Mouse (Mus musculus) CH12.LX (cell line): ENCODE measurements around the gene Trcg1. TPM values are rescaled to one million over a fixed set of nuclear protein-coding genes. Genes with fewer than 3 reads are reported as not detected.

ENCODE experiments used
- DNase-seq: peaks from one replicate; pipeline ENCODE4 v3.0.0-alpha.2; 2013; ENCODE audit errors: extremely low read depth
- H3K27ac ChIP-seq: 2 replicates; pipeline ENCODE4 v1.5.1; 2012; ENCODE audit warnings: low read depth, mild to moderate bottlenecking, control low read depth, moderate library complexity; ENCODE audit not compliant: insufficient read depth
- H3K27me3 ChIP-seq: replicated peaks from 2 replicates; pipeline ENCODE3; 2012; ENCODE audit warnings: inconsistent platforms
- H3K36me3 ChIP-seq, 2 experiments: replicated peaks in 1 of 2; 2 replicates each; pipeline versions ENCODE3 to v1.6.1; 2012; ENCODE audit warnings: inconsistent platforms in 1 of 2, low read length in 1 of 2, mild to moderate bottlenecking in 1 of 2, mixed read lengths in 1 of 2, moderate library complexity in 1 of 2; ENCODE audit not compliant: control insufficient read depth in 1 of 2, insufficient read depth in 1 of 2
- H3K4me1 ChIP-seq, 2 experiments: 2 replicates each; pipeline ENCODE4 v1.6.1; 2012; ENCODE audit warnings: inconsistent platforms in 1 of 2, moderate library complexity in 1 of 2; ENCODE audit not compliant: insufficient read depth in 2 of 2, control insufficient read depth in 1 of 2
- H3K4me2 ChIP-seq: 2 replicates; pipeline ENCODE4 v1.6.1; 2012; ENCODE audit warnings: low read depth, mild to moderate bottlenecking, control low read depth; ENCODE audit not compliant: poor library complexity, insufficient read depth, severe bottlenecking
- H3K4me3 ChIP-seq, 3 experiments: fragments of 150-350 bp in 1 of 3; sonication (generic) in 1 of 3; replicated peaks in 1 of 3; 2 replicates each; pipeline versions ENCODE3 to v1.5.1; 2011 to 2012; ENCODE audit warnings: low read depth in 2 of 3, low read length in 2 of 3, mild to moderate bottlenecking in 2 of 3, moderate library complexity in 2 of 3, control low read depth in 1 of 3, improper control_type of control experiment in 1 of 3, inconsistent platforms in 1 of 3, mixed read lengths in 1 of 3; ENCODE audit not compliant: poor library complexity in 1 of 3
- H3K79me2 ChIP-seq: replicated peaks from 2 replicates; pipeline ENCODE4 v1.6.1; 2012; ENCODE audit warnings: mild to moderate bottlenecking, moderate library complexity; ENCODE audit not compliant: control insufficient read depth, poor library complexity, insufficient read depth, severe bottlenecking; ENCODE audit errors: extremely low read depth
- H3K9ac ChIP-seq: 2 replicates; pipeline ENCODE4 v1.6.1; 2012; ENCODE audit warnings: low read depth, mild to moderate bottlenecking, control low read depth, moderate library complexity; ENCODE audit not compliant: insufficient read depth
- H3K9me3 ChIP-seq: replicated peaks from 2 replicates; pipeline ENCODE3; 2012; ENCODE audit warnings: low read length, inconsistent platforms, mixed read lengths
- BHLHE40 ChIP-seq: IDR thresholded peaks from 2 replicates; pipeline ENCODE4 v1.6.1; 2011; ENCODE audit warnings: mild to moderate bottlenecking, low read depth, low read length, improper control_type of control experiment
- CTCF ChIP-seq, 2 experiments: IDR thresholded peaks in 1 of 2; conservative IDR thresholded peaks in 1 of 2; 2 replicates each; pipeline ENCODE4 v1.5.1; 2011 to 2012; ENCODE audit warnings: low read depth in 2 of 2, low read length in 2 of 2, improper control_type of control experiment in 1 of 2, inconsistent platforms in 1 of 2, mild to moderate bottlenecking in 1 of 2, moderate library complexity in 1 of 2
- E2F4 ChIP-seq: IDR thresholded peaks from 2 replicates; pipeline ENCODE4 v1.6.1; 2011; ENCODE audit warnings: low read depth, low read length, improper control_type of control experiment; ENCODE audit not compliant: insufficient replicate concordance
- ELF1 ChIP-seq: IDR thresholded peaks from 2 replicates; pipeline ENCODE4 v1.6.1; 2014; ENCODE audit warnings: low read depth, mild to moderate bottlenecking, inconsistent platforms, low read length, improper control_type of control experiment
- EP300 ChIP-seq: IDR thresholded peaks from 2 replicates; pipeline ENCODE4 v1.6.1; 2011; ENCODE audit warnings: low read length, improper control_type of control experiment
- KAT2A ChIP-seq: IDR thresholded peaks from 2 replicates; pipeline ENCODE4 v1.6.1; 2012; ENCODE audit warnings: low read length, improper control_type of control experiment, inconsistent platforms; ENCODE audit not compliant: insufficient replicate concordance
- NRF1 ChIP-seq: IDR thresholded peaks from 2 replicates; pipeline ENCODE4 v1.6.1; 2014; ENCODE audit warnings: low read depth, mild to moderate bottlenecking, inconsistent platforms, low read length, improper control_type of control experiment, moderate library complexity
- POLR2A ChIP-seq: IDR thresholded peaks from 2 replicates; pipeline ENCODE4 v1.6.1; 2011; ENCODE audit warnings: low read depth, mild to moderate bottlenecking, improper control_type of control experiment, low read length
- POLR2AphosphoS2 ChIP-seq: IDR thresholded peaks from 2 replicates; pipeline ENCODE4 v1.6.1; 2011; ENCODE audit warnings: low read depth, low read length, improper control_type of control experiment
- RAD21 ChIP-seq: IDR thresholded peaks from 2 replicates; pipeline ENCODE4 v1.6.1; 2011; ENCODE audit warnings: low read depth, mild to moderate bottlenecking, low read length, improper control_type of control experiment, moderate library complexity
- SMC3 ChIP-seq: IDR thresholded peaks from 2 replicates; pipeline ENCODE4 v1.6.1; 2011; ENCODE audit warnings: low read depth, low read length, improper control_type of control experiment
- TCF12 ChIP-seq: IDR thresholded peaks from 2 replicates; pipeline ENCODE4 v1.6.1; 2014; ENCODE audit warnings: low read depth, mild to moderate bottlenecking, inconsistent platforms, low read length, improper control_type of control experiment
- UBTF ChIP-seq: IDR thresholded peaks from 2 replicates; pipeline ENCODE4 v1.6.1; 2012; ENCODE audit warnings: low read depth, mild to moderate bottlenecking, inconsistent platforms, low read length, improper control_type of control experiment, moderate library complexity
- ZNF384 ChIP-seq: IDR thresholded peaks from 2 replicates; pipeline ENCODE4 v1.6.1; 2012; ENCODE audit warnings: low read depth, low read length, improper control_type of control experiment, inconsistent platforms
- dilution Hi-C: fragments of 300-500 bp; cut with MboI; formaldehyde crosslinking; loops from 2 replicates; pipeline ENCODE4 v1.14.3; 2020; ENCODE audit warnings: low sequenced_read_pairs; ENCODE audit not compliant: extremely low pct_unique_long_range_greater_than_20kb, extremely low pct_ligation_motif_present
- in situ Hi-C: fragments of 300-500 bp; cut with MboI; formaldehyde crosslinking; loops from 3 replicates; pipeline ENCODE4 v1.14.3; 2019; ENCODE audit warnings: low sequenced_read_pairs, low pct_ligation_motif_present, low pct_unique_long_range_greater_than_20kb, mixed read lengths
- polyA plus RNA-seq: library from polyadenylated mRNA; unstranded; fragments of >175 nt; gene quantifications from 2 replicates; pipeline ENCODE4 v1.2.1, GENCODE M21; 2012; ENCODE audit warnings: low read depth; ENCODE audit not compliant: insufficient read length
- total RNA-seq, 2 experiments: library from RNA; depleted of rRNA; stranded (reverse); fragments of 300-350 nt in 1 of 2; fragments of >200 nt in 1 of 2; gene quantifications; 2 replicates each; pipeline ENCODE4 v1.2.3; 2012 to 2014

Trcg1 gene
- total and polyA plus RNA-seq, 3 experiments = not detected

- no peaks in the 10 kb centered on the region for H3K36me3 ChIP-seq
- in situ Hi-C loops (no loop called here), dilution Hi-C loops (no loop called here)
- no peaks in the 10 kb centered on the region for H3K79me2 ChIP-seq
- TF ChIP-seq UBTF (no peak), SMC3 (no peak), BHLHE40 (peak; percentile 58; the same call in 1 of the 2 replicates), NRF1 (no peak), POLR2A (no peak), EP300 (no peak), KAT2A (no peak)
- no peaks in the 10 kb centered on the region for H3K27me3 ChIP-seq
- no peak overlapping the region for H3K27ac ChIP-seq
- H3K4me2 ChIP-seq = no peak overlapping the region
- H3K9me3 ChIP-seq = no peaks in the 10 kb centered on the region
- H3K4me1 ChIP-seq = peaks cover 43 to 88% of the 10 kb centered on the region in 2 experiments
- H3K4me3 ChIP-seq = no peak overlapping the region
- no peak overlapping the region for H3K9ac ChIP-seq
- no peak for DNase-seq
Observed at GRCm38 (mm10) chr9:57268078-57268477, 31.7 kb downstream of the Trcg1 start.

- Histone ChIP-seq H3K27me3 (no peaks in the 10 kb centered on the region), H3K27ac (no peak overlapping the region), H3K4me3 (no peak overlapping the region), H3K79me2 (no peaks in the 10 kb centered on the region), H3K9ac (no peak overlapping the region), H3K9me3 (no peaks in the 10 kb centered on the region), H3K36me3 (no peaks in the 10 kb centered on the region), H3K4me1 (peaks cover 42 to 88% of the 10 kb centered on the region in 2 experiments), H3K4me2 (no peak overlapping the region)
- in situ Hi-C loops = no loop called here
- DNase-seq = no peak
- dilution Hi-C loops = no loop called here
- TF ChIP-seq CTCF (conservative IDR thresholded peaks at IDR 0.05 in 1 of 2, IDR thresholded peaks at IDR 0.05 in 1 of 2; ENCODE audit: low read depth in 2 of 2, low read length in 2 of 2) = peak in 1 of 2 experiments; percentile 44; a peak in 2 of 4 replicates
- TF ChIP-seq RAD21 = peak; percentile 6
- TF ChIP-seq SMC3 = peak; percentile 13; the same call in 1 of the 2 replicates
- TF ChIP-seq POLR2AphosphoS2 = no peak
Observed at GRCm38 (mm10) chr9:57268575-57268974, 32.2 kb downstream of the Trcg1 start.

GRCm38 (mm10) chr9:57269384-57269783, 33.0 kb downstream of the Trcg1 start:
- H3K9ac ChIP-seq = no peak overlapping the region
- no peak overlapping the region for H3K4me2 ChIP-seq
- dilution Hi-C loops (no loop called here), in situ Hi-C loops (no loop called here)
- no peaks in the 10 kb centered on the region for H3K36me3 ChIP-seq
- DNase-seq = no peak
- H3K27ac ChIP-seq = no peak overlapping the region
- H3K4me3 ChIP-seq = no peak overlapping the region
- H3K9me3 ChIP-seq = no peaks in the 10 kb centered on the region
- TF ChIP-seq TCF12 (no peak), CTCF (conservative IDR thresholded peaks at IDR 0.05 in 1 of 2, IDR thresholded peaks at IDR 0.05 in 1 of 2; ENCODE audit: low read depth in 2 of 2, low read length in 2 of 2) (no peak), ZNF384 (no peak), E2F4 (no peak), NRF1 (no peak), ELF1 (no peak)
- no peaks in the 10 kb centered on the region for H3K27me3 ChIP-seq
- H3K4me1 ChIP-seq = peaks cover 38 to 86% of the 10 kb centered on the region in 2 experiments
- no peaks in the 10 kb centered on the region for H3K79me2 ChIP-seq
